Mouse (Mus musculus): ENCODE data around the gene Mvb12a.
A peak's percentile ranks its signal among the peaks of the same experiment; 100 is the strongest.

GRCm38 (mm10) chr8:71537028-71537867 lies 5.5 kb upstream of the Mvb12a start, which contains the start of gene Bst2:
- no peak for TF ChIP-seq POLR2A (IDR thresholded peaks at IDR 0.05; ENCODE audit: insufficient read length, low read depth)
- no peak for TF ChIP-seq MAX (IDR thresholded peaks at IDR 0.05; ENCODE audit: low read depth)
- TF ChIP-seq USF1 (IDR thresholded peaks at IDR 0.05; ENCODE audit: low read depth), result peak; percentile 45
- TF ChIP-seq MYOD1 (IDR thresholded peaks at IDR 0.05; ENCODE audit: control insufficient read depth in 1 of 3, insufficient read length in 2 of 3, low read depth in 2 of 3), result peak in 2 of 3 experiments; percentile 88 to 91
- no peak for TF ChIP-seq POLR2AphosphoS2 (IDR thresholded peaks at IDR 0.05; ENCODE audit: insufficient read length, low read depth)
- no peak for TF ChIP-seq CEBPB (IDR thresholded peaks at IDR 0.05; ENCODE audit: insufficient read depth, poor library complexity, severe bottlenecking)
- no peak for TF ChIP-seq SRF (IDR thresholded peaks at IDR 0.05; ENCODE audit: control insufficient read depth, insufficient read length, low read depth)
- peak in 2 of 3 experiments; percentile 87 to 92 for TF ChIP-seq MYOG (IDR thresholded peaks at IDR 0.05; ENCODE audit: control insufficient read depth in 1 of 3, insufficient read depth in 1 of 3, insufficient read length in 2 of 3, low read depth in 2 of 3)
- no peak for TF ChIP-seq E2F4 (IDR thresholded peaks at IDR 0.05; ENCODE audit: insufficient read depth)
- no peak for TF ChIP-seq TCF3 (IDR thresholded peaks at IDR 0.05; ENCODE audit: insufficient read length, low read depth)
